Mouse (Mus musculus) stomach, postnatal 0 days (tissue): Measurements from ENCODE around the gene Eva1b.

Experiments
- CTCF ChIP-seq: IDR thresholded peaks from 2 replicates; pipeline ENCODE4 v1.5.1; 2016; ENCODE audit warnings: antibody characterized with exemption, low read depth, mild to moderate bottlenecking, moderate library complexity
- EP300 ChIP-seq: optimal IDR thresholded peaks from 2 replicates; pipeline ENCODE3; 2016; ENCODE audit warnings: antibody characterized with exemption

GRCm38 (mm10) chr4:126109613-126110373 is 37.8 kb upstream of the Eva1b start:
- TF ChIP-seq CTCF, result no peak
- TF ChIP-seq EP300, result no peak
